Mouse (Mus musculus) heart, embryonic 13.5 days (tissue): Measurements from ENCODE around the gene Lrrc71. TPM values are rescaled to one million over a fixed set of nuclear protein-coding genes. Genes with fewer than 3 reads are reported as not detected.

Experiments used
- ATAC-seq: fragments of 200-750 bp; cut with Nextera tagmentation; 2 replicates; pipeline ENCODE4 v1.8.0; 2017; ENCODE audit warnings: moderate TSS enrichment; ENCODE audit not compliant: insufficient number of reproducible peaks, low FRiP score, low TSS enrichment; ENCODE audit errors: extremely low read depth
- H3K27ac ChIP-seq: fragments of 300-500 bp; sonication (generic); replicated peaks from 2 replicates; pipeline ENCODE4 v1.5.1; 2015; ENCODE audit warnings: moderate library complexity, mild to moderate bottlenecking, inconsistent platforms
- H3K27me3 ChIP-seq: fragments of 300-500 bp; sonication (generic); replicated peaks from 2 replicates; pipeline ENCODE4 v1.6.1; 2015; ENCODE audit warnings: mild to moderate bottlenecking, inconsistent platforms
- H3K36me3 ChIP-seq: fragments of 300-500 bp; sonication (generic); 2 replicates; pipeline ENCODE4 v1.6.1; 2015; ENCODE audit warnings: mild to moderate bottlenecking, inconsistent platforms
- H3K4me1 ChIP-seq: fragments of 300-500 bp; sonication (generic); 2 replicates; pipeline ENCODE4 v1.6.1; 2015; ENCODE audit warnings: inconsistent platforms
- H3K4me2 ChIP-seq: fragments of 300-500 bp; sonication (generic); 2 replicates; pipeline ENCODE4 v1.6.1; 2015; ENCODE audit warnings: inconsistent platforms, mild to moderate bottlenecking, moderate library complexity
- H3K4me3 ChIP-seq: fragments of 300-500 bp; sonication (generic); 2 replicates; pipeline ENCODE4 v1.5.1; 2015; ENCODE audit warnings: moderate library complexity, mild to moderate bottlenecking, inconsistent platforms
- H3K9ac ChIP-seq: fragments of 300-500 bp; sonication (generic); 2 replicates; pipeline ENCODE4 v1.6.1; 2015; ENCODE audit warnings: inconsistent platforms, mild to moderate bottlenecking, moderate library complexity
- H3K9me3 ChIP-seq: fragments of 300-500 bp; sonication (generic); 2 replicates; pipeline ENCODE4 v1.6.1; 2016; ENCODE audit warnings: inconsistent platforms
- WGBS: fragments of 180-500 bp; shearing (Covaris S2); methylation state at CpG from one replicate; pipeline ENCODE4 v1.1.7; 2015; ENCODE audit warnings: mixed read lengths; 5-methylcytosine and 5-hydroxymethylcytosine counted together
- polyA plus RNA-seq: library from polyadenylated mRNA; unstranded; fragments of >200 nt; fragmentation: Nextera tagmentation; extraction: Ambion mirVana; gene quantifications from 2 replicates; pipeline ENCODE4 v1.2.1, GENCODE M21; 2015

Gene Lrrc71
- polyA plus RNA-seq, 1 experiment from 2014 or later, result not detected

DNA sequence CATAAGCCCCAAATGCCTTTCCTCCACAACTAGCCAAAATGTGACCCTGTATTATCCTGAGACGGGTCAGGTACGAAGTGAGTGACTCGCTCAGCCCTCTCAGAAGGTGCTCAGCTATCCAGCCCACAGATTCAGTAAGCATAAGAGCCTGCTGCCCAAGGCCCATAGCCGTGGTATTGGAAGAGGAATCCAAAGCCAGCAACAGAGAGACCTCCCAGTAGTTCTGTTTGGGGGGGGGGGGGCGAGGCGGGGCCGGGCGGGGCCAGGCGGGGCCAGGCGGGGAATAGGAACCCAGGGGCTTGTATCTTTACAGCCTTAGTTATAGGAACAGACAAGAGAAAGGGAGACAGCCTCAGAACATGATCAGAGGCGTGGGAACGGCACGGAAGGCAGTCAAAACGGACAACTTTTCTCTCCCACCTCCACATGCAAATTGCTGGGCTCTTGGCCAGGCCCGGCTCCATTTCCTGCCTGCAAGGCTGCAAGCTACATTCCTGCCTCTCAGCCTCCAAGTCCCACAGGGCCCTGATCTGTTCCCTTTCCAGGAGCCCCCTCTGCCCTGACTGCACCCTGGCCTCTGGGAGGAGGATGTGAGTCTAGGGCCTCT is 15.4 kb upstream of the Lrrc71 start:
- ATAC-seq, result 0 out of 2 replicates have a peak, but pooled peaks have one; percentile 17
- Histone ChIP-seq H3K4me2 (peak overlapping the region; percentile 72), H3K27ac (peak overlapping the region; percentile 91), H3K36me3 (peaks cover 11% of the 10 kb centered on the region; the same call in 1 of the 2 replicates), H3K4me3 (peak overlapping the region; percentile 37), H3K27me3 (peaks cover 12% of the 10 kb centered on the region; the same call in 1 of the 2 replicates), H3K9ac (peak overlapping the region; percentile 54), H3K9me3 (no peaks in the 10 kb centered on the region), H3K4me1 (peaks cover 68% of the 10 kb centered on the region)
- 17% methylated on average over 11 of the region's 15 CpGs for WGBS

DNA sequence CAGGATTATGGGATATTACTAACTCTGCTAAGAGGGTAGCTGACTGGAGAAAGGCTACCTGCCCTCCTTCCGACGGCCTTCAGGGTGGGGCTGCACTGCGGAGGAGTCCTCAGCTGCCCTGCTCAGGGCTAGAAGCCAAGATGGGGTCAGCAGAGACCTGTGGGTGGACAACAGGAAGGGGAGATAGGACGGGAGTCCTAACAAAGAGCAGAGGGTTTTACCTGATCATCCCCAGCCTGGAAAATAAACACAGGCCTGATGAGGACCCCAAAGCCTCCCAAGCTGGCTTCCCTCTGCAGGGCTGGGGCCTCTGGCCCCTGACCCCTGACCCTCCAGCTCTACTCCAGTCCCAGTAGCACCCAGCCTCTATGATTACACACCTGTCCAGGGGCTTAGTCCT is 14.8 kb upstream of the Lrrc71 start:
- ATAC-seq, result no peak
- Histone ChIP-seq H3K9ac (peak overlapping the region; percentile 54), H3K27me3 (peaks cover 13% of the 10 kb centered on the region), H3K27ac (peak overlapping the region; percentile 91), H3K4me3 (0 out of 2 replicates have a peak overlapping the region, but pooled peaks have one; percentile 37), H3K4me1 (peaks cover 68% of the 10 kb centered on the region), H3K36me3 (peaks cover 13% of the 10 kb centered on the region), H3K9me3 (no peaks in the 10 kb centered on the region), H3K4me2 (peak overlapping the region; percentile 72)
- 47% methylated on average over 4 of the region's 4 CpGs for WGBS

DNA sequence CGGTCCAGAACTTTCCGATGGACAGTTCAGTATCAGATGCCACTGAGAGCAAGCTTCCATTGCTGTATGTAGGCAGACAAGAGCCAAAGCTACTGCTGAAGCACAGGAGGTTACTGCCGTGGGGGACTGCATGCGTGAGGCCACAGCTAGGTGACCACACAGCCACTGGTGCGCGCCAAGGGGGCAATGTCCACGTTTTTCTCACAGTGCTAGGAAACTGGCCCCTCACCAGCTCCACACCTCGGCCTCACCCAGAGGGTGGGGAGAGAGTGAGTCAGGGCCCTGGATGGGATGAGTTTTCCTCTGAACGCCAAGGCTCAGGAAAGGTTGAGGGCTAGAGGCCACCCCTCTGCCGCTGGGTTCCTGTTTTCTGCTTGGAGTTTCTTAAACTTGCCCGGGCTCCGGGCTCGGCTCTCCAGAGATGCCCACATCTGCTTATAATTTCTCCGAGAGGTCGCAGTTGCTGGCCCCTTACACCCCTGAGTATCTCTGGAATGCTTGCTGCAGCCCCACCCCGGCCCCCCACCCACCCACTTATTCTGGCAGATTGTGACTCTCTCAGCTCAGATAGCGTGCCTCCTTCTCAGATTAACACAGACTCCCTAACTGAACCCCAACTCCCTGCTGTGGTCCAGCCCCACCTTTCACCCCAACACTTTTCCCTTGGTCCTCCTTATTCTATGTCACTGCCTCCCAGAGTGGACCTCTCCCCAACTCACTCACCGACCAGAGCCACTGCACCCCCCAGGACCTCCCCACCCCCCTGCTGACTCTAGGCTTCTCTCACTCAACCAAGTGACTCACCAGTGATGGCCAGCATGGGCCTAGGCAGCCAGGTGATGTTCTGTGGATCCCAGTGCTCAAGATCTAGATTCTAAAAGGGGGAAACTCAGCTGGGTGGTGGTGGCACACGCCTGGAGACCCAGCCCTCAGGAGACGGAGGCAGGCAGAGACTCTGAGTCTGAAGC is 13.3 kb upstream of the Lrrc71 start:
- Histone ChIP-seq H3K9me3 (no peaks in the 10 kb centered on the region), H3K4me1 (peaks cover 55% of the 10 kb centered on the region), H3K4me3 (no peak overlapping the region), H3K9ac (0 out of 2 replicates have a peak overlapping the region, but pooled peaks have one; percentile 37), H3K36me3 (peaks cover 23% of the 10 kb centered on the region), H3K27me3 (peaks cover 22% of the 10 kb centered on the region), H3K4me2 (no peak overlapping the region), H3K27ac (no peak overlapping the region)
- no peak for ATAC-seq
- WGBS, result 64% methylated on average over 20 of the region's 20 CpGs

GRCm38 (mm10) chr3:87758641-87759040 is 10.2 kb upstream of the Lrrc71 start:
- Histone ChIP-seq H3K4me3 (no peak overlapping the region), H3K4me2 (no peak overlapping the region), H3K27ac (no peak overlapping the region), H3K27me3 (peaks cover 37% of the 10 kb centered on the region), H3K4me1 (peaks cover 30% of the 10 kb centered on the region), H3K36me3 (peaks cover 42% of the 10 kb centered on the region), H3K9me3 (no peaks in the 10 kb centered on the region), H3K9ac (no peak overlapping the region)
- 33% methylated on average over 4 of the region's 5 CpGs for WGBS
- ATAC-seq, result no peak

DNA sequence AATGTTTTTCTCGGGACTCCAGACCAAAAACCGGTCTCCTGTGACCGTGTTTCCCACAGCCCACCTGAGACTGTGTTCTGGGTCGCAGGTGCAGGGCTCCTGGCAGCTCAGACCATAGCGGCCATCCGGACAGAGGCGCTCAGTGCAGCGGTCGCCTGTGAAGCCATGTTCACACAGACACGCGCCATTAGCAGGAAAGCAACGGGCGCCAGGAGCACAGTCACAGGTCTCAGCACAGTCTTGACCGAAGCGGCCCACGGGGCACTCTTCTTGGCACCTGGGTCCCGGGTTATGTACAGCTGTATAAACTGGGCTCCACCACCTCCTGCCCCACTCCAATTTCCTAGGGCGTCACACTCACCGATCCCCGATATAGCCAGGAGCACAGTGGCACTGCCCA is 8.1 kb upstream of the Lrrc71 start:
- peak overlapping the region; percentile 25; the same call in 1 of the 2 replicates for H3K4me3 ChIP-seq
- H3K4me2 ChIP-seq, result peak overlapping the region; percentile 55
- H3K36me3 ChIP-seq, result peaks cover 60% of the 10 kb centered on the region

DNA sequence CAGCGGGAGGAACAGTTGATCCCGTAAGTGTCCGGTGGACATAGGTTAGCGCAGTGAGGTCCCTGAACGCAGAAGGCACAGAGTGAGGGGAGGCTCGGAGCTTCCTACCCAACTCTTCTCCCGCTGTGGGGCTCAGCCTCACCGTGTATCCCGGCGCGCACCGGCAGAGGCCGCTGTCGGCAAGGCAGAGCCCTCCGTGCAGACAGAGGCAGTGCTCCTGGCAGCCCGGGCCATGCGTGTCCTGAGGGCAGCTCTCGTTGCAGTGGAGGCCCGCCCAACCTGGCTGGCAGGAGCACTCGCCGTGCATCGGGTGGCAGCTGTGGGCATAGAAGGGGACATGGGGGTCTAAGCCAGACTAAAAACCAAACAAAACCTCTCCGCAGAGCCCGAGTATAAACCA is 7.5 kb upstream of the Lrrc71 start:
- H3K4me3 ChIP-seq, result peak overlapping the region; percentile 25; the same call in 1 of the 2 replicates
- 5% methylated on average over 24 of the region's 24 CpGs for WGBS

More for the DNA sequence above, 8.1 kb upstream of the Lrrc71 start:
- H3K9ac ChIP-seq, result peak overlapping the region; percentile 51; the same call in 1 of the 2 replicates
- peaks cover 9% of the 10 kb centered on the region for H3K4me1 ChIP-seq
- WGBS, result 50% methylated on average over 20 of the region's 20 CpGs
- no peak overlapping the region for H3K27ac ChIP-seq
- no peak for ATAC-seq
- H3K27me3 ChIP-seq, result peaks cover 40% of the 10 kb centered on the region
- no peaks in the 10 kb centered on the region for H3K9me3 ChIP-seq

DNA sequence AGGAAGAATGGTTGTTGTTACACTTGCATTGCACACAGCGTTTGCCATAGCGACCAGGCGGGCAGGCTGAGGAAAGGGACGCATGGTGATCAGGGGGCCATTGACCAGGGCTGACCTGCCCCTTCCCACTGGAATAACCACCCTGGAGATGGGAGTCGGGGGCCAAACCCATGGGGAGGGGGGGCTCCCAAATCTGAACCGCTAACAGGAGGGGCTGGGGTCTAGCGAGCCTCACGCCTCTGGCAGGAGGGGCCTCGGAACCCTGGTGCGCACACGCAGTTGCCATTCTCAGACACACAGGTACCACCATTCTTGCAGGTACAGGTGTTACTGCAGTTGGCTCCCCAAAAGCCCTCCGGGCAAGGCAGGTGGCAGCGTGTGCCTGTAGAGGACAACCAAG is 5.4 kb upstream of the Lrrc71 start:
- ATAC-seq, result no peak
- no peak overlapping the region for H3K4me2 ChIP-seq
- H3K4me1 ChIP-seq, result peaks cover 5% of the 10 kb centered on the region; the same call in 1 of the 2 replicates
- no peak overlapping the region for H3K4me3 ChIP-seq
- H3K9me3 ChIP-seq, result no peaks in the 10 kb centered on the region
- 80% methylated on average over 13 of the region's 13 CpGs for WGBS
- peaks cover 72% of the 10 kb centered on the region for H3K36me3 ChIP-seq
- no peak overlapping the region for H3K27ac ChIP-seq
- peaks cover 50% of the 10 kb centered on the region for H3K27me3 ChIP-seq
- H3K9ac ChIP-seq, result no peak overlapping the region

More for the DNA sequence above, 7.5 kb upstream of the Lrrc71 start:
- Histone ChIP-seq H3K9me3 (no peaks in the 10 kb centered on the region), H3K36me3 (peaks cover 65% of the 10 kb centered on the region), H3K27me3 (peaks cover 40% of the 10 kb centered on the region), H3K27ac (no peak overlapping the region), H3K9ac (peak overlapping the region; percentile 51; the same call in 1 of the 2 replicates), H3K4me1 (peaks cover 5% of the 10 kb centered on the region; the same call in 1 of the 2 replicates), H3K4me2 (peak overlapping the region; percentile 55)
- peak; percentile 52; the same call in 1 of the 2 replicates for ATAC-seq

DNA sequence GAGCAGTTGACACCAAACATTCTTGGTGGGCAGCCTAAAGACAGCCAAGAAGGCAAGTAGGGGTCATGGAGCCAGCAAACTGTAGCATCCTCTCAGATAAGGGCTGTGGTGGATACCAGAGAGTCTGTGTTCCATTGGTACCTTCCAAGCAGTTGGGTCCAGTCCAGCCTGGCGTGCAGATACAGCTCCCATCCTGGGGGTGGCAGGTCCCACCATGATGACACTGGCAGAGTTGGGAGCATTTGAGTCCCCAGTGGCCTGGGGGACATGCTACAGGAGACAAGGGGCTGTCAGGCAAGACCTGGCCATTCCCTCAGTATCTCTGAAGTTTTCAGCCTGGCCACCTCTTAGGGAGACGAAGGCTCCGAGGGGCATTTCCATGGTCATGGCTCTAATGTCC is 4.1 kb upstream of the Lrrc71 start:
- H3K9me3 ChIP-seq, result no peaks in the 10 kb centered on the region
- peaks cover 63% of the 10 kb centered on the region for H3K36me3 ChIP-seq
- no peak overlapping the region for H3K9ac ChIP-seq
- H3K4me3 ChIP-seq, result no peak overlapping the region
- ATAC-seq, result no peak
- peaks cover 12% of the 10 kb centered on the region for H3K4me1 ChIP-seq
- H3K4me2 ChIP-seq, result no peak overlapping the region
- H3K27me3 ChIP-seq, result peaks cover 51% of the 10 kb centered on the region
- H3K27ac ChIP-seq, result no peak overlapping the region
- WGBS, result 77% methylated on average over 3 of the region's 3 CpGs

- Histone ChIP-seq H3K36me3 (peaks cover 53% of the 10 kb centered on the region), H3K27ac (no peak overlapping the region), H3K9me3 (no peaks in the 10 kb centered on the region), H3K4me1 (peaks cover 18% of the 10 kb centered on the region), H3K27me3 (peaks cover 43% of the 10 kb centered on the region), H3K4me2 (no peak overlapping the region), H3K9ac (no peak overlapping the region), H3K4me3 (no peak overlapping the region)
- 87% methylated on average over 12 of the region's 12 CpGs for WGBS
- ATAC-seq, result no peak
Observed at GRCm38 (mm10) chr3:87749977-87750376, 1.6 kb upstream of the Lrrc71 start.

DNA sequence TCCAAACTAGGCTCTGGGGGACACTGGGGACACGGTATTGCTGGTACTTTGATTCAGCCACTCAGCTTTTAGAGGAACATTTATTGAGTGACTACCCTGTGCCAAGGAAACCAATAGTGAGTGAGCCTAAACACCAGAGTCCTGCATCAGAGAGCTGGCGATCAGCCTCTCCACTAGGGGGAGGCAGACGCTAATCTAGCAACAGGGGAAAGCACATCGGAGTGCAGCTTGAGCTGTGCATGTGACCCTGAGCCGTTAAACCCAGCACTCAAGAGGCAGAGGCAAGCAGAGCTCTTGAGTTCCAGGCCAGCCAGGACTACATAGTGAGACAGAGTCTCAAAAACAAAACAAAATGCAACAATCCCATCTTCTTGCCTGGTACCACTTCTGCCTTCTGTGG is 611 bp upstream of the Lrrc71 start:
- H3K9ac ChIP-seq, result no peak overlapping the region
- ATAC-seq, result no peak
- H3K27me3 ChIP-seq, result peaks cover 33% of the 10 kb centered on the region
- 13% methylated on average over 5 of the region's 5 CpGs for WGBS
- no peak overlapping the region for H3K4me3 ChIP-seq
- peaks cover 44% of the 10 kb centered on the region for H3K36me3 ChIP-seq
- H3K9me3 ChIP-seq, result no peaks in the 10 kb centered on the region
- H3K4me1 ChIP-seq, result peaks cover 20% of the 10 kb centered on the region
- no peak overlapping the region for H3K27ac ChIP-seq
- H3K4me2 ChIP-seq, result no peak overlapping the region

- peaks cover 20% of the 10 kb centered on the region for H3K4me1 ChIP-seq
- ATAC-seq, result no peak
- no peak overlapping the region for H3K27ac ChIP-seq
- H3K9me3 ChIP-seq, result no peaks in the 10 kb centered on the region
- H3K9ac ChIP-seq, result peak overlapping the region; percentile 65
- H3K27me3 ChIP-seq, result peaks cover 25% of the 10 kb centered on the region
- 21% methylated on average over 18 of the region's 18 CpGs for WGBS
- H3K4me3 ChIP-seq, result peak overlapping the region; percentile 31
- H3K36me3 ChIP-seq, result peaks cover 11% of the 10 kb centered on the region
- peak overlapping the region; percentile 65 for H3K4me2 ChIP-seq
Observed at GRCm38 (mm10) chr3:87745036-87745659, 3.3 kb downstream of the Lrrc71 start.
